Mouse (Mus musculus) left cerebral cortex, postnatal 36 days (tissue): ENCODE measurements at regions not wholly inside any gene's neighbourhood (a gene's known extent, or its start where the extent isn't known, plus 50 kb on each side); places are given as distances from the start of the nearest gene placed in this dataset.

ENCODE experiments used
- DNase-seq, 2 experiments: peaks; one replicate each; pipeline ENCODE4 v3.0.0; 2021 to 2022; ENCODE audit warnings: low spot score in 2 of 2, mixed read lengths in 1 of 2
- intact Hi-C: fragments of 180-260 bp; cut with DNase I; formaldehyde crosslinking; loops from one replicate; pipeline ENCODE4 v1.15.1; 2025

- intact Hi-C loops, result no loop called here
- no peak for DNase-seq
Measured at GRCm38 (mm10) chr6:147416592-147416991, 59.0 kb upstream of the Ccdc91 start.

- intact Hi-C loops, result no loop called here
- no peak for DNase-seq
Measured at GRCm38 (mm10) chr6:147413713-147414112, 61.9 kb upstream of the Ccdc91 start.

- no peak for DNase-seq
Measured at GRCm38 (mm10) chr6:147397984-147398383, 77.6 kb upstream of the Ccdc91 start.

GRCm38 (mm10) chr6:147391425-147392158 lies 84.0 kb upstream of the Ccdc91 start:
- DNase-seq, result no peak
- intact Hi-C loops, result no loop called here

More at GRCm38 (mm10) chr6:147397984-147398383, 77.6 kb upstream of the Ccdc91 start:
- intact Hi-C loops, result no loop called here

- intact Hi-C loops, result no loop called here
- DNase-seq, result no peak
Measured at GRCm38 (mm10) chr6:147390499-147390898, 85.1 kb upstream of the Ccdc91 start.

- intact Hi-C loops, result no loop called here
- DNase-seq, result no peak
Measured at GRCm38 (mm10) chr6:147388727-147389126, 86.9 kb upstream of the Ccdc91 start.

- intact Hi-C loops, result no loop called here
- no peak for DNase-seq
Measured at GRCm38 (mm10) chr6:147385606-147386005, 90.0 kb upstream of the Ccdc91 start.

GRCm38 (mm10) chr6:147380519-147380918 lies 95.1 kb upstream of the Ccdc91 start:
- DNase-seq, result no peak
- intact Hi-C loops, result no loop called here

- intact Hi-C loops, result no loop called here
- no peak for DNase-seq
Measured at GRCm38 (mm10) chr6:147377679-147378078, 97.9 kb upstream of the Ccdc91 start.

- intact Hi-C loops, result no loop called here
- DNase-seq, result no peak
Measured at GRCm38 (mm10) chr6:147371737-147372136, 103.9 kb upstream of the Ccdc91 start.

GRCm38 (mm10) chr6:147371336-147371735 lies 104.3 kb upstream of the Ccdc91 start:
- intact Hi-C loops, result no loop called here
- no peak for DNase-seq

- intact Hi-C loops, result no loop called here
Measured at GRCm38 (mm10) chr6:147362842-147363241, 98.9 kb upstream of the Pthlh start.

GRCm38 (mm10) chr6:147357031-147357430 lies 93.0 kb upstream of the Pthlh start:
- intact Hi-C loops, result no loop called here

More at GRCm38 (mm10) chr6:147362842-147363241, 98.9 kb upstream of the Pthlh start:
- DNase-seq, result no peak

GRCm38 (mm10) chr6:147356570-147356969 lies 92.6 kb upstream of the Pthlh start:
- DNase-seq, result no peak
- intact Hi-C loops, result no loop called here

More at GRCm38 (mm10) chr6:147357031-147357430, 93.0 kb upstream of the Pthlh start:
- DNase-seq, result no peak

GRCm38 (mm10) chr6:147349566-147350237 lies 85.7 kb upstream of the Pthlh start:
- intact Hi-C loops, result no loop called here
- DNase-seq, result no peak

- intact Hi-C loops, result no loop called here
Measured at GRCm38 (mm10) chr6:147348621-147349020, 84.6 kb upstream of the Pthlh start.

GRCm38 (mm10) chr6:147341042-147341441 lies 77.1 kb upstream of the Pthlh start:
- no peak for DNase-seq
- intact Hi-C loops, result no loop called here

More at GRCm38 (mm10) chr6:147348621-147349020, 84.6 kb upstream of the Pthlh start:
- no peak for DNase-seq

- intact Hi-C loops, result no loop called here
- peak; percentile 14 to 15 for DNase-seq
Measured at GRCm38 (mm10) chr6:147332976-147333375, 69.0 kb upstream of the Pthlh start.

- intact Hi-C loops, result no loop called here
- DNase-seq, result peak; percentile 19 to 29
Measured at GRCm38 (mm10) chr6:147329201-147329600, 65.2 kb upstream of the Pthlh start.

- intact Hi-C loops, result no loop called here
- DNase-seq, result no peak
Measured at GRCm38 (mm10) chr6:147324336-147324735, 60.4 kb upstream of the Pthlh start.

- intact Hi-C loops, result no loop called here
- no peak for DNase-seq
Measured at GRCm38 (mm10) chr6:147318106-147318505, 54.1 kb upstream of the Pthlh start.
